Mouse (Mus musculus) frontal cortex, adult 2 months (tissue): ENCODE measurements at regions not wholly inside any gene's neighbourhood (a gene's known extent, or its start where the extent isn't known, plus 50 kb on each side); places are given as distances from the start of the nearest gene placed in this dataset.
"Not testable (repeated sequence)": the region's sequence is repeated elsewhere in the genome, so short reads cannot be mapped to it uniquely, and the experiment has no call there.

Source experiments
- DNase-seq, 2 experiments: peaks; one replicate each; pipeline ENCODE4 v3.0.0; 2022; ENCODE audit warnings: low spot score in 1 of 2; ENCODE audit errors: extremely low spot score in 1 of 2

GRCm38 (mm10) chr1:14109190-14109482, 1984.0 kb downstream of the 4930444P10Rik start:
- no peak for DNase-seq

- peak; percentile 19 to 42 for DNase-seq
Measured at GRCm38 (mm10) chr1:14108450-14109189, 1984.5 kb downstream of the 4930444P10Rik start.

GRCm38 (mm10) chr1:14105521-14105920, 1987.6 kb downstream of the 4930444P10Rik start:
- DNase-seq = not testable (repeated sequence)

GRCm38 (mm10) chr1:14104529-14104928, 1988.6 kb downstream of the 4930444P10Rik start:
- DNase-seq = no peak

- no peak for DNase-seq
Measured at GRCm38 (mm10) chr1:14099031-14099430, 1994.1 kb downstream of the 4930444P10Rik start.

- DNase-seq = no peak
Measured at GRCm38 (mm10) chr1:14097567-14098228, 1995.4 kb downstream of the 4930444P10Rik start.

GRCm38 (mm10) chr1:14064856-14065255, 2028.3 kb downstream of the 4930444P10Rik start:
- no peak for DNase-seq

- DNase-seq = no peak
Measured at GRCm38 (mm10) chr1:14036163-14036562, 2057.0 kb downstream of the 4930444P10Rik start.

- no peak for DNase-seq
Measured at GRCm38 (mm10) chr1:14011484-14011883, 2081.6 kb downstream of the 4930444P10Rik start.

GRCm38 (mm10) chr1:14010789-14011188, 2082.3 kb downstream of the 4930444P10Rik start:
- DNase-seq = no peak

- no peak for DNase-seq
Measured at GRCm38 (mm10) chr1:14002550-14002949, 2090.6 kb downstream of the 4930444P10Rik start.

- no peak for DNase-seq
Measured at GRCm38 (mm10) chr1:14001431-14001830, 2091.7 kb downstream of the 4930444P10Rik start.

- DNase-seq = no peak
Measured at GRCm38 (mm10) chr1:14000605-14001395, 2092.3 kb downstream of the 4930444P10Rik start.

- no peak for DNase-seq
Measured at GRCm38 (mm10) chr1:13998178-13998708, 2094.9 kb downstream of the 4930444P10Rik start.

GRCm38 (mm10) chr1:13993825-13994509, 2099.2 kb downstream of the 4930444P10Rik start:
- DNase-seq = no peak

GRCm38 (mm10) chr1:13992978-13993377, 2100.1 kb downstream of the 4930444P10Rik start:
- no peak for DNase-seq

- DNase-seq = no peak
Measured at GRCm38 (mm10) chr1:13989360-13989759, 2103.8 kb downstream of the 4930444P10Rik start.

- no peak for DNase-seq
Measured at GRCm38 (mm10) chr1:13984833-13985232, 2108.3 kb downstream of the 4930444P10Rik start.

- no peak for DNase-seq
Measured at GRCm38 (mm10) chr1:13980273-13980672, 2112.9 kb downstream of the 4930444P10Rik start.

GRCm38 (mm10) chr1:13978640-13979039, 2114.5 kb downstream of the 4930444P10Rik start:
- DNase-seq = no peak

- no peak for DNase-seq
Measured at GRCm38 (mm10) chr1:13977207-13977606, 2115.9 kb downstream of the 4930444P10Rik start.
